Mouse (Mus musculus): ENCODE data around the gene Dpm1. TPM values are rescaled to one million over a fixed set of nuclear protein-coding genes. Genes with fewer than 3 reads are reported as not detected.

Dpm1 gene
- polyA plus RNA-seq, 1 experiment from 2014 or later, result 61.1 TPM

DNA sequence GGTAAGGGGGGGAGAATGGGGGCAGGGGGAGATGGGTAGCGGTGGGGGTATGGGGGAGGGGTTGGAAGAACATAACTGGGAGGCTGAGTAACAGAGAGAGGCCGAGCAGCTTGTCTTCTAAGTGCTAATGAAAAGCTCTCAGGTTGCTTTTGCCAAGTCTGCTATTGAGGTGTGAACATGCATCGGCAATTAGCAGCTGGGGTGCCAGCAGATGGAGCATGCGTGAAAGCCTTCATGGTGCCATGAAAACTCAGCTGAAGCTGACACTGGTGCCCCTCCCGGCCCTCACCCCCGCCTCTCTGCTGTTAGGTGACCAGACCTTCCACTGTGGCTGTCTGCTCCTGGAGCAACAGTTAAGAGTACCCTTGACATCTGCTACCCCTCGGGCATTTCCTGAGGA, 23.4 kb upstream of the Dpm1 start:
- no peak overlapping the region for H3K27ac ChIP-seq (replicated peaks; ENCODE audit: low read depth, low read length)

DNA sequence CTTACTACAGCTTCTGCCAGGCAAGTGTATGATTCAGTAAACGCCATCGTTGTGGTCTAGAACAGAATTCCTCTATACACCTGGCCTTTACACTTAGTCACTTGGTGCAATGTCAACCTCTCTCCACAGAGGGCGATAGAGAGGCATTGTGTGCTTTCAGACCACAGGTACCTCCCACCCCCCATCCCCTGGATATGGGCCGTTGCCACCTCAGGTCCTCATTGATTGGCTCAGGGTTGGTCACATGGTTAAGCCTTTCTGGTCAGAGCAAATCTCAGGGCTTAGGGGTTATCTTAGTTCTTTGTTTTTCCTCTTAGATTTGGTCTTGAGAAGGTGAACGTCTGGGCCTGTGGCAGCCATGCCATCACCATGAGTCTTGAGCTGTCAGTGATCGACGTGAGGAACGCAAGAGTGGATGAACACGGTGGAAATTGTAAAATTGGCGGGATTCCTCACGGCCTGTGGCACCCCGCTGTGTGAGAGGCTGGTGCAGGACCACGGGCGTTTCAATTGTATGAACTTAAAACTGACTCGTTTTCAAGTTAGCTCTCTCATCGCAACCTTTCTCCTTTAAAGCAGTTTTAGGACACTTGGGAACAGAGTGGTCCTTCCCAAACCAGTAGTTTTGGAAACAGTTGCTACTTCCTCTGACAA, 22.4 kb upstream of the Dpm1 start:
- WGBS, result 14% methylated on average over 16 of the region's 16 CpGs
- H3K4me3 ChIP-seq (replicated peaks; ENCODE audit: low read depth, low read length), result no peak overlapping the region
- ATAC-seq (ENCODE audit: low FRiP score, low TSS enrichment) (peak; percentile 46; the same call in 1 of the 2 replicates), DNase-seq (peak; percentile 82)
- H3K4me2 ChIP-seq (ENCODE audit: low read length), result peak overlapping the region; percentile 19; the same call in 1 of the 2 replicates
- no peaks in the 10 kb centered on the region for H3K9me3 ChIP-seq (ENCODE audit: control insufficient read depth, low read length)
- no peaks in the 10 kb centered on the region for H3K36me3 ChIP-seq (ENCODE audit: control insufficient read depth, insufficient read depth, low read length)
- H3K4me1 ChIP-seq (ENCODE audit: control insufficient read depth, insufficient read depth, low read length), result no peaks in the 10 kb centered on the region
- H3K9ac ChIP-seq (replicated peaks; ENCODE audit: low read length), result no peak overlapping the region
- H3K27ac ChIP-seq (replicated peaks; ENCODE audit: low read depth, low read length), result no peak overlapping the region
- no peaks in the 10 kb centered on the region for H3K27me3 ChIP-seq (ENCODE audit: control insufficient read depth, insufficient read depth, low read length)

More for the DNA sequence above, 23.4 kb upstream of the Dpm1 start:
- H3K4me3 ChIP-seq (replicated peaks; ENCODE audit: low read depth, low read length), result no peak overlapping the region
- H3K36me3 ChIP-seq (ENCODE audit: control insufficient read depth, insufficient read depth, low read length), result no peaks in the 10 kb centered on the region
- H3K27me3 ChIP-seq (ENCODE audit: control insufficient read depth, insufficient read depth, low read length), result no peaks in the 10 kb centered on the region
- no peaks in the 10 kb centered on the region for H3K9me3 ChIP-seq (ENCODE audit: control insufficient read depth, low read length)
- DNase-seq, result peak; percentile 27
- no peak overlapping the region for H3K9ac ChIP-seq (replicated peaks; ENCODE audit: low read length)
- ATAC-seq (ENCODE audit: low FRiP score, low TSS enrichment), result no peak
- WGBS, result 82% methylated on average over 7 of the region's 7 CpGs
- H3K4me2 ChIP-seq (ENCODE audit: low read length), result no peak overlapping the region
- H3K4me1 ChIP-seq (ENCODE audit: control insufficient read depth, insufficient read depth, low read length), result no peaks in the 10 kb centered on the region

DNA sequence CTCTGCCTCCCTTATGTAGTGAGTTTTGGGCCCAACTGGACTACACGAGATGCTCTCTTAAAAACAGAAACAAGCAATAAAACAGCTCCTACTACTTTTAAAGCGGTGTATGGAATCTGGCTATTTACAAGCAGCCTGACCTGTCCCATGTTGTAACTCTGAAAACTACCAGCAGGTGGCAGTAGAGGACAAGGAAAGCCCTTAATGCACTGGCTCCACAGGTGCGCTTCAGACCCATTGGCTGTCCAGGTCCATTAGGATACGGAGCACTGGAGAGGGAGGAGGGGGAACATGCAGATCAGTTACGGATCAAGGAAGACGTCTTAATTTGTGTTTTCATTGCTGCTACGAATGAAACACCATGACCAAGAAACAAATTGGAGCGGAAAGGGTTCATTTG, 19.9 kb upstream of the Dpm1 start:
- Histone ChIP-seq H3K36me3 (ENCODE audit: control insufficient read depth, insufficient read depth, low read length) (no peaks in the 10 kb centered on the region), H3K27me3 (ENCODE audit: control insufficient read depth, insufficient read depth, low read length) (no peaks in the 10 kb centered on the region), H3K27ac (replicated peaks; ENCODE audit: low read depth, low read length) (no peak overlapping the region), H3K9me3 (ENCODE audit: control insufficient read depth, low read length) (no peaks in the 10 kb centered on the region), H3K4me1 (ENCODE audit: control insufficient read depth, insufficient read depth, low read length) (no peaks in the 10 kb centered on the region), H3K9ac (replicated peaks; ENCODE audit: low read length) (no peak overlapping the region), H3K4me2 (ENCODE audit: low read length) (no peak overlapping the region), H3K4me3 (replicated peaks; ENCODE audit: low read depth, low read length) (no peak overlapping the region)
- DNase-seq (peak; percentile 94), ATAC-seq (ENCODE audit: low FRiP score, low TSS enrichment) (peak; percentile 64; the same call in 1 of the 2 replicates)
- 15% methylated on average over 8 of the region's 8 CpGs for WGBS

- ATAC-seq (ENCODE audit: low FRiP score, low TSS enrichment), result no peak
Measured at GRCm38 (mm10) chr2:168248856-168249245, 18.5 kb upstream of the Dpm1 start.

DNA sequence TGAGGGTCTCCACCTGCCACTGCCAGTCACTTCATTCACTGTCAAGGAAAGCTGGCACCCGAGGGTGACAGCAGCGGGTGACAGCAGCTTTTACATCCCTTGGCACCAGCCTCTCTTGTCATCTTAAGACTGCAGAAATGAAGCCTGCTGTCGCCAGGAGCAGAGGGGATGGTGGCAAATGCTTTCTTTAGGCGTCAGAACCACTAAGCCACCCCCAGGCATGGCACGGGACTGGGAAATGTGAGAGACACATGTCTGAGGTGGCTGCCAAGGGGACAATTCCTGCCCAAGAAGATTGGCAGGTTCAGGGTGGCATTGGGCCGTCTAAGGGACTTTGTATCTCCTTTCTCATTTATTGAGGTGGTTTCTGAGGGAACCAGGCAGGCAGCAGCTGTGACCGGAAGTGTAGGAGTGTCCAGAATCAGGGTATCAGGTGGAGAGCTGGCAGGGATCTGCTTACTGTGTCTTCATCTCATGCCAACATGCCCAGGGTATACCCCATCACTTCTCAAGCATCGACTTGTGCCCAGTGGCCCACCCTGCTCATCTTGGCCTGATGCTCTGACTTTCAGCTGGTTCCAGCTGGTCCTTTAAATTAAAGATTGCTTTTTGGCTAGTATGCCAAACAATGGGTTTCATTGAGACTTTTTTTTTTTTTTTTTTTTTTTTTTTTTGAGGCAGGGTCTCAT, 17.9 kb upstream of the Dpm1 start:
- H3K9me3 ChIP-seq (ENCODE audit: control insufficient read depth, low read length), result no peaks in the 10 kb centered on the region
- 76% methylated on average over 8 of the region's 8 CpGs for WGBS
- H3K4me2 ChIP-seq (ENCODE audit: low read length), result no peak overlapping the region
- DNase-seq (peak; percentile 22), ATAC-seq (ENCODE audit: low FRiP score, low TSS enrichment) (no peak)
- H3K27me3 ChIP-seq (ENCODE audit: control insufficient read depth, insufficient read depth, low read length), result no peaks in the 10 kb centered on the region
- no peak overlapping the region for H3K4me3 ChIP-seq (replicated peaks; ENCODE audit: low read depth, low read length)
- no peak overlapping the region for H3K27ac ChIP-seq (replicated peaks; ENCODE audit: low read depth, low read length)
- H3K4me1 ChIP-seq (ENCODE audit: control insufficient read depth, insufficient read depth, low read length), result no peaks in the 10 kb centered on the region
- H3K36me3 ChIP-seq (ENCODE audit: control insufficient read depth, insufficient read depth, low read length), result no peaks in the 10 kb centered on the region
- no peak overlapping the region for H3K9ac ChIP-seq (replicated peaks; ENCODE audit: low read length)

More at GRCm38 (mm10) chr2:168248856-168249245, 18.5 kb upstream of the Dpm1 start:
- H3K27me3 ChIP-seq (ENCODE audit: control insufficient read depth, insufficient read depth, low read length), result no peaks in the 10 kb centered on the region
- no peaks in the 10 kb centered on the region for H3K9me3 ChIP-seq (ENCODE audit: control insufficient read depth, low read length)
- peak; percentile 61 for DNase-seq
- H3K27ac ChIP-seq (replicated peaks; ENCODE audit: low read depth, low read length), result no peak overlapping the region
- no peaks in the 10 kb centered on the region for H3K36me3 ChIP-seq (ENCODE audit: control insufficient read depth, insufficient read depth, low read length)
- WGBS, result 17% methylated on average over 2 of the region's 2 CpGs
- H3K9ac ChIP-seq (replicated peaks; ENCODE audit: low read length), result no peak overlapping the region
- no peak overlapping the region for H3K4me2 ChIP-seq (ENCODE audit: low read length)
- H3K4me3 ChIP-seq (replicated peaks; ENCODE audit: low read depth, low read length), result no peak overlapping the region
- H3K4me1 ChIP-seq (ENCODE audit: control insufficient read depth, insufficient read depth, low read length), result no peaks in the 10 kb centered on the region

DNA sequence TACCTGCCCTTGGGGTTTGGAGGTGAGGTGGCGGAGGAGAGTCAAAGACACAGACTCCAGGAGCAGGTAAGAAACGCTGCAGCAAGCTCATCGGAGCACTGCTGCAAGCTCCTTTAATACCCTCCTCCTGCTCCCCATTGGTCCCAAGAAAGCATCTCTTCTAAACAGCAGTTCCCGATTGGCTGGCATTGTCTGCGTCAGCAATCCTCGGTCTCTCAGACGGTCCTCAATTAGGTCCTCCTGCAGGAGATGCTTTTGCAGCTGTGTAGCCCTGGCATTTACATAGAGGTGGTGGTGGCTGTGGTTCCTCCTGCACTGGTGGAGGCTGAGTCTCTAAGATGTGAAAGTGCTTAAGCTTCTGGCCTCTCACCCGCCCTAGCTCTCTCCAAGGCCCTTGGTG, 15.2 kb upstream of the Dpm1 start:
- no peak overlapping the region for H3K4me3 ChIP-seq (replicated peaks; ENCODE audit: low read depth, low read length)
- no peaks in the 10 kb centered on the region for H3K4me1 ChIP-seq (ENCODE audit: control insufficient read depth, insufficient read depth, low read length)
- no peak overlapping the region for H3K9ac ChIP-seq (replicated peaks; ENCODE audit: low read length)
- DNase-seq, result peak; percentile 16
- 32% methylated on average over 8 of the region's 8 CpGs for WGBS
- no peak overlapping the region for H3K4me2 ChIP-seq (ENCODE audit: low read length)
- no peaks in the 10 kb centered on the region for H3K9me3 ChIP-seq (ENCODE audit: control insufficient read depth, low read length)
- no peaks in the 10 kb centered on the region for H3K36me3 ChIP-seq (ENCODE audit: control insufficient read depth, insufficient read depth, low read length)
- no peak for ATAC-seq (ENCODE audit: low FRiP score, low TSS enrichment)
- H3K27ac ChIP-seq (replicated peaks; ENCODE audit: low read depth, low read length), result no peak overlapping the region
- H3K27me3 ChIP-seq (ENCODE audit: control insufficient read depth, insufficient read depth, low read length), result no peaks in the 10 kb centered on the region

DNA sequence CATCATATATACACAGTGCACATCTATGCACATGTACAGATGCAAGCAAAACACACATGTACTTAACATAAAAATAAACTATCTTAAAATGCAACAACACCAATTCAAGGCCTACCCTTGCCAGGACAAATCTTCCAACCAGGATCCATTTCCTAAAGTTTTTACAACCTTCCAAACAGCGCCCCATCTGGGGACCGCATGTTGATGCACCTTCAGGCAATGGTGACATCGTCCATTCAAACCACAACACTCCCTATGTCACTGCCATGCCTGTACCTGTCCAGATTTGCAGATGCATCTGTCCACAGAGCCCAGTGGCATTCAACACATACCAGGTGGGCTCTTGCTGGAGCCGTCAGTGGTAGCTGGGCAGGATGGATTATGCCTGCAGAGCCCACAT, 12.9 kb upstream of the Dpm1 start:
- no peak for DNase-seq
- WGBS, result 78% methylated on average over 4 of the region's 4 CpGs
- no peak for ATAC-seq (ENCODE audit: low FRiP score, low TSS enrichment)
- H3K27me3 ChIP-seq (ENCODE audit: control insufficient read depth, insufficient read depth, low read length), result no peaks in the 10 kb centered on the region
- no peak overlapping the region for H3K27ac ChIP-seq (replicated peaks; ENCODE audit: low read depth, low read length)
- H3K4me3 ChIP-seq (replicated peaks; ENCODE audit: low read depth, low read length), result no peak overlapping the region
- H3K9ac ChIP-seq (replicated peaks; ENCODE audit: low read length), result no peak overlapping the region
- H3K4me2 ChIP-seq (ENCODE audit: low read length), result no peak overlapping the region
- H3K4me1 ChIP-seq (ENCODE audit: control insufficient read depth, insufficient read depth, low read length), result no peaks in the 10 kb centered on the region
- no peaks in the 10 kb centered on the region for H3K9me3 ChIP-seq (ENCODE audit: control insufficient read depth, low read length)
- H3K36me3 ChIP-seq (ENCODE audit: control insufficient read depth, insufficient read depth, low read length), result no peaks in the 10 kb centered on the region

GRCm38 (mm10) chr2:168242841-168243240, 12.4 kb upstream of the Dpm1 start:
- Histone ChIP-seq H3K9me3 (ENCODE audit: control insufficient read depth, low read length) (no peaks in the 10 kb centered on the region), H3K36me3 (ENCODE audit: control insufficient read depth, insufficient read depth, low read length) (no peaks in the 10 kb centered on the region), H3K9ac (replicated peaks; ENCODE audit: low read length) (no peak overlapping the region), H3K27ac (replicated peaks; ENCODE audit: low read depth, low read length) (no peak overlapping the region), H3K27me3 (ENCODE audit: control insufficient read depth, insufficient read depth, low read length) (no peaks in the 10 kb centered on the region), H3K4me3 (replicated peaks; ENCODE audit: low read depth, low read length) (no peak overlapping the region), H3K4me1 (ENCODE audit: control insufficient read depth, insufficient read depth, low read length) (no peaks in the 10 kb centered on the region), H3K4me2 (ENCODE audit: low read length) (no peak overlapping the region)
- DNase-seq, result no peak
- no peak for ATAC-seq (ENCODE audit: low FRiP score, low TSS enrichment)

- Histone ChIP-seq H3K27me3 (ENCODE audit: control insufficient read depth, insufficient read depth, low read length) (no peaks in the 10 kb centered on the region), H3K4me2 (ENCODE audit: low read length) (no peak overlapping the region), H3K4me3 (replicated peaks; ENCODE audit: low read depth, low read length) (no peak overlapping the region), H3K36me3 (ENCODE audit: control insufficient read depth, insufficient read depth, low read length) (peaks cover 6% of the 10 kb centered on the region; the same call in 1 of the 2 replicates), H3K4me1 (ENCODE audit: control insufficient read depth, insufficient read depth, low read length) (no peaks in the 10 kb centered on the region), H3K27ac (replicated peaks; ENCODE audit: low read depth, low read length) (no peak overlapping the region), H3K9me3 (ENCODE audit: control insufficient read depth, low read length) (no peaks in the 10 kb centered on the region), H3K9ac (replicated peaks; ENCODE audit: low read length) (no peak overlapping the region)
- ATAC-seq (ENCODE audit: low FRiP score, low TSS enrichment) (no peak), DNase-seq (no peak)
- 88% methylated on average over 4 of the region's 4 CpGs for WGBS
Measured at GRCm38 (mm10) chr2:168238335-168238734, 7.9 kb upstream of the Dpm1 start.

Data from midbrain, embryonic 14.5 days (tissue).